Mouse (Mus musculus) lung, embryonic 15.5 days (tissue): ENCODE data around the gene Fbxw21. TPM values are rescaled to one million over a fixed set of nuclear protein-coding genes. Genes with fewer than 3 reads are reported as not detected.

Experiments used
- ATAC-seq: fragments of 200-750 bp; cut with Nextera tagmentation; 2 replicates; pipeline ENCODE4 v1.8.0; 2017; ENCODE audit warnings: moderate number of reproducible peaks, borderline replicate concordance; ENCODE audit not compliant: low FRiP score, low TSS enrichment; ENCODE audit errors: extremely low read depth
- H3K27ac ChIP-seq: fragments of 300-500 bp; sonication (generic); 2 replicates; pipeline ENCODE4 v1.5.1; 2015; ENCODE audit warnings: moderate library complexity, mild to moderate bottlenecking, inconsistent platforms
- H3K27me3 ChIP-seq: fragments of 300-500 bp; sonication (generic); 2 replicates; pipeline ENCODE4 v1.6.1; 2015; ENCODE audit warnings: inconsistent platforms
- H3K36me3 ChIP-seq: fragments of 300-500 bp; sonication (generic); 2 replicates; pipeline ENCODE4 v1.6.1; 2015; ENCODE audit warnings: inconsistent platforms
- H3K4me1 ChIP-seq: fragments of 300-500 bp; sonication (generic); 2 replicates; pipeline ENCODE4 v1.6.1; 2015; ENCODE audit warnings: inconsistent platforms
- H3K4me2 ChIP-seq: fragments of 300-500 bp; sonication (generic); 2 replicates; pipeline ENCODE4 v1.6.1; 2015; ENCODE audit warnings: inconsistent platforms, mild to moderate bottlenecking, moderate library complexity
- H3K4me3 ChIP-seq: fragments of 300-500 bp; sonication (generic); 2 replicates; pipeline ENCODE4 v1.5.1; 2015; ENCODE audit warnings: mild to moderate bottlenecking, inconsistent platforms
- H3K9ac ChIP-seq: fragments of 300-500 bp; sonication (generic); 2 replicates; pipeline ENCODE4 v1.6.1; 2015; ENCODE audit warnings: inconsistent platforms
- H3K9me3 ChIP-seq: fragments of 300-500 bp; sonication (generic); 2 replicates; pipeline ENCODE4 v1.6.1; 2016; ENCODE audit warnings: inconsistent platforms
- WGBS: fragments of 180-500 bp; shearing (Covaris S2); methylation state at CpG from one replicate; pipeline ENCODE4 v1.1.7; 2015; 5-methylcytosine and 5-hydroxymethylcytosine counted together
- polyA plus RNA-seq: library from polyadenylated mRNA; unstranded; fragments of >200 nt; fragmentation: Nextera tagmentation; extraction: Ambion mirVana; gene quantifications from 2 replicates; pipeline ENCODE4 v1.2.1, GENCODE M21; 2015

Fbxw21 gene
- polyA plus RNA-seq, 1 experiment from 2014 or later, result not detected

GRCm38 (mm10) chr9:109097291-109097690 lies 64.5 kb downstream of the Fbxw21 start:
- ATAC-seq, result no peak
- Histone ChIP-seq H3K27me3 (no peaks in the 10 kb centered on the region), H3K4me3 (peak overlapping the region; percentile 79), H3K4me1 (peaks cover 62% of the 10 kb centered on the region), H3K36me3 (peaks cover 17% of the 10 kb centered on the region), H3K9ac (peak overlapping the region; percentile 95), H3K9me3 (no peaks in the 10 kb centered on the region), H3K27ac (peak overlapping the region; percentile 99), H3K4me2 (peak overlapping the region; percentile 83)
- 14% methylated on average over 6 of the region's 6 CpGs for WGBS

- H3K36me3 ChIP-seq, result peaks cover 13% of the 10 kb centered on the region
- peaks cover 62% of the 10 kb centered on the region for H3K4me1 ChIP-seq
- H3K27me3 ChIP-seq, result no peaks in the 10 kb centered on the region
- WGBS, result 22% methylated on average over 6 of the region's 6 CpGs
- H3K4me2 ChIP-seq, result peak overlapping the region; percentile 83
- peak overlapping the region; percentile 79 for H3K4me3 ChIP-seq
- H3K9me3 ChIP-seq, result no peaks in the 10 kb centered on the region
- H3K27ac ChIP-seq, result peak overlapping the region; percentile 99
- H3K9ac ChIP-seq, result peak overlapping the region; percentile 95
- ATAC-seq, result no peak
These were observed 65.0 kb downstream of the Fbxw21 start for GRCm38 (mm10) chr9:109096856-109097255.

- Histone ChIP-seq H3K9ac (peak overlapping the region; percentile 95), H3K4me3 (peak overlapping the region; percentile 79), H3K4me2 (peak overlapping the region; percentile 83), H3K27me3 (no peaks in the 10 kb centered on the region), H3K27ac (peak overlapping the region; percentile 99), H3K4me1 (peaks cover 62% of the 10 kb centered on the region), H3K9me3 (no peaks in the 10 kb centered on the region), H3K36me3 (peaks cover 8% of the 10 kb centered on the region)
- WGBS, result 10% methylated on average over 9 of the region's 9 CpGs
- no peak for ATAC-seq
These were observed 65.6 kb downstream of the Fbxw21 start for GRCm38 (mm10) chr9:109096251-109096661.

- Histone ChIP-seq H3K36me3 (peaks cover 8% of the 10 kb centered on the region), H3K9ac (peak within 1 kb of the TSS; percentile 95), H3K4me3 (peak within 1 kb of the TSS; percentile 79), H3K4me1 (peaks cover 63% of the 10 kb centered on the region), H3K9me3 (no peaks in the 10 kb centered on the region), H3K27ac (peak within 1 kb of the TSS; percentile 99), H3K27me3 (no peaks in the 10 kb centered on the region), H3K4me2 (peak within 1 kb of the TSS; percentile 83)
- ATAC-seq, result peak; percentile 61
- under 1% methylated on average over 98 of the region's 102 CpGs for WGBS
These were observed 66.5 kb downstream of the Fbxw21 start, which contains the start of gene Plxnb1 for GRCm38 (mm10) chr9:109095137-109095982. Gene Plxnb1, plus strand, starts transcription at chr9:109095389.

- Histone ChIP-seq H3K4me2 (peak overlapping the region; percentile 83), H3K4me1 (peaks cover 61% of the 10 kb centered on the region), H3K9me3 (no peaks in the 10 kb centered on the region), H3K27ac (peak overlapping the region; percentile 99), H3K36me3 (peaks cover 2% of the 10 kb centered on the region; the same call in 1 of the 2 replicates), H3K9ac (peak overlapping the region; percentile 95), H3K27me3 (no peaks in the 10 kb centered on the region), H3K4me3 (peak overlapping the region; percentile 79)
- peak; percentile 11 for ATAC-seq
- WGBS, result under 1% methylated on average over 21 of the region's 21 CpGs
These were observed 67.2 kb downstream of the Fbxw21 start for GRCm38 (mm10) chr9:109094553-109095136.

- 0 out of 2 replicates have a peak, but pooled peaks have one; percentile 0 for ATAC-seq
- peak overlapping the region; percentile 83 for H3K4me2 ChIP-seq
- H3K9me3 ChIP-seq, result no peaks in the 10 kb centered on the region
- peak overlapping the region; percentile 79 for H3K4me3 ChIP-seq
- WGBS, result 6% methylated on average over 11 of the region's 11 CpGs
- H3K9ac ChIP-seq, result peak overlapping the region; percentile 95
- no peaks in the 10 kb centered on the region for H3K27me3 ChIP-seq
- peak overlapping the region; percentile 99 for H3K27ac ChIP-seq
- no peaks in the 10 kb centered on the region for H3K36me3 ChIP-seq
- peaks cover 55% of the 10 kb centered on the region for H3K4me1 ChIP-seq
These were observed 67.9 kb downstream of the Fbxw21 start for GRCm38 (mm10) chr9:109093786-109094552.

- WGBS, result 57% methylated on average over 6 of the region's 6 CpGs
- H3K9ac ChIP-seq, result no peak overlapping the region
- no peaks in the 10 kb centered on the region for H3K36me3 ChIP-seq
These were observed 69.0 kb downstream of the Fbxw21 start for GRCm38 (mm10) chr9:109092799-109093198.

GRCm38 (mm10) chr9:109091802-109092201 lies 70.0 kb downstream of the Fbxw21 start:
- Histone ChIP-seq H3K9ac (no peak overlapping the region), H3K9me3 (no peaks in the 10 kb centered on the region), H3K36me3 (no peaks in the 10 kb centered on the region), H3K27me3 (no peaks in the 10 kb centered on the region), H3K4me1 (peaks cover 44% of the 10 kb centered on the region), H3K4me2 (no peak overlapping the region), H3K27ac (no peak overlapping the region), H3K4me3 (no peak overlapping the region)
- no peak for ATAC-seq
- WGBS, result 86% methylated on average over 8 of the region's 8 CpGs

More at GRCm38 (mm10) chr9:109092799-109093198, 69.0 kb downstream of the Fbxw21 start:
- no peaks in the 10 kb centered on the region for H3K27me3 ChIP-seq
- H3K4me1 ChIP-seq, result peaks cover 48% of the 10 kb centered on the region
- no peak overlapping the region for H3K4me2 ChIP-seq
- no peaks in the 10 kb centered on the region for H3K9me3 ChIP-seq
- H3K4me3 ChIP-seq, result no peak overlapping the region
- no peak for ATAC-seq
- 0 out of 2 replicates have a peak overlapping the region, but pooled peaks have one; percentile 99 for H3K27ac ChIP-seq

- Histone ChIP-seq H3K4me3 (no peak overlapping the region), H3K4me1 (peaks cover 38% of the 10 kb centered on the region), H3K4me2 (no peak overlapping the region), H3K27me3 (no peaks in the 10 kb centered on the region), H3K27ac (no peak overlapping the region), H3K9ac (no peak overlapping the region), H3K36me3 (no peaks in the 10 kb centered on the region), H3K9me3 (no peaks in the 10 kb centered on the region)
- no peak for ATAC-seq
- WGBS, result 62% methylated on average over 15 of the region's 15 CpGs
These were observed 71.4 kb downstream of the Fbxw21 start for GRCm38 (mm10) chr9:109090446-109090845.
